In the genomic region with DNA sequence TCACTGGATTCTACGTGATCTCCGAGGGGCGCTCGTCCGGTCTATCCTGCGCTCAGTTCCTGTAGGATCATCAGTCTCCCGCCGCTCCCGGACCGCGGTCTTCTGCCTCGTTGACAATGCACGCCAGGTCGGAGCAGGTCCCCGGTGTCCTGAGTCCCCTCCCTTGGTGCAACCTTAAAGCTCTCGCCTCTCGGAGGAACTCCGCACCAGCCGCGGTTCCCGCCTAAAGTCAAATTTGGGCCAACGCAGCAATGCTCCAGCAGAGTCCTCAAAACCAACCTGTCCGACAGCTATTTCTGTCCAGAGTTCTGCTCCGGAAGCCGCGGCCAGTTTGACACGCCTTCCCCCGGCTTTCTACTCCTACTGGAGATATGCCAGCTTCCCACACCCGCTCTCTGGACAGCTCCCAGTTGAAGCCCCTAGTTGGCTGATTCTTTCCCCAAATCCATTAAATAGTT, we compare ENCODE assay signal across 8 mouse cellular contexts. TPM values are rescaled to one million over a fixed set of nuclear protein-coding genes. Genes with fewer than 3 reads are reported as not detected.
DNase-seq lines count a peak whose midpoint lies in the region; ATAC-seq and TF ChIP-seq lines count a peak whose summit lies in the region.

A gene (minus strand): TSS at position 288 of the 458 bp plus-strand sequence.

- H3K4me1 ChIP-seq in cerebellum, adult 2 months (ENCODE audit: control insufficient read depth, insufficient read depth, low read length), result no peaks in the 10 kb centered on the region
- no peaks in the 10 kb centered on the region for H3K4me1 ChIP-seq in intestine, postnatal 0 days (replicated peaks; ENCODE audit: control insufficient read depth, insufficient read depth, low read length)
- H3K4me1 ChIP-seq in lung, embryonic 14.5 days (ENCODE audit: insufficient read depth), result 0 out of 2 replicates have a peak, but pooled peaks cover 4% of the 10 kb centered on the region
- H3K4me1 ChIP-seq in neural tube, embryonic 15.5 days, result peaks cover 8% of the 10 kb centered on the region

- peak in 1 of 2 experiments; percentile 38 for DNase-seq in cerebellum, adult 2 months
- DNase-seq in cerebellum, adult 9-11 months, result no peak
- peak; percentile 89 for DNase-seq in lung, embryonic 14.5 days
- DNase-seq in urinary bladder, postnatal 25 days (ENCODE audit: low spot score), result peak; percentile 62

- 1% methylated on average over 29 of the region's 29 CpGs for WGBS in cerebellum, adult 2 months
- under 1% methylated on average over 29 of the region's 29 CpGs for WGBS in intestine, postnatal 0 days
- 1% methylated on average over 29 of the region's 29 CpGs for WGBS in lung, embryonic 14.5 days
- under 1% methylated on average over 29 of the region's 29 CpGs for WGBS in neural tube, embryonic 15.5 days

- no peak within 1 kb of the TSS for H3K27ac ChIP-seq in cerebellum, adult 2 months (ENCODE audit: insufficient read depth, low read length)
- H3K27ac ChIP-seq in intestine, postnatal 0 days (ENCODE audit: low read depth, low read length), result no peak within 1 kb of the TSS; the same call in 1 of the 2 replicates
- no peak within 1 kb of the TSS; the same call in 1 of the 2 replicates for H3K27ac ChIP-seq in lung, embryonic 14.5 days (ENCODE audit: low read depth)
- H3K27ac ChIP-seq in neural tube, embryonic 15.5 days (replicated peaks), result no peak within 1 kb of the TSS

- H3K4me2 ChIP-seq in intestine, postnatal 0 days (replicated peaks; ENCODE audit: low read depth), result peak within 1 kb of the TSS; percentile 87
- H3K4me2 ChIP-seq in lung, embryonic 14.5 days, result peak within 1 kb of the TSS; percentile 73
- H3K4me2 ChIP-seq in neural tube, embryonic 15.5 days, result peak within 1 kb of the TSS; percentile 73

- peak; percentile 57 for ATAC-seq in common myeloid progenitor, adult 5-6 weeks (replicated peaks; ENCODE audit: low read depth, poor library complexity, severe bottlenecking)
- ATAC-seq in granulocyte monocyte progenitor cell, adult 5-6 weeks (replicated peaks; ENCODE audit: poor library complexity, severe bottlenecking), result peak; percentile 60
- peak; percentile 57 for ATAC-seq in intestine, postnatal 0 days
- ATAC-seq in lung, embryonic 14.5 days (ENCODE audit: insufficient read depth), result peak; percentile 24; the same call in 1 of the 2 replicates
- ATAC-seq in neural tube, embryonic 15.5 days (ENCODE audit: low FRiP score), result no peak

- H3K4me3 ChIP-seq in cerebellum, adult 2 months (replicated peaks; ENCODE audit: insufficient read depth, low read depth, low read length), result peak within 1 kb of the TSS; percentile 63
- H3K4me3 ChIP-seq in intestine, postnatal 0 days (ENCODE audit: low read depth, low read length), result peak within 1 kb of the TSS; percentile 52
- H3K4me3 ChIP-seq in lung, embryonic 14.5 days (ENCODE audit: low read depth, low read length), result peak within 1 kb of the TSS; percentile 37
- peak within 1 kb of the TSS; percentile 39 for H3K4me3 ChIP-seq in neural tube, embryonic 15.5 days (replicated peaks)

- H3K9ac ChIP-seq in intestine, postnatal 0 days (ENCODE audit: low read depth, low read length), result peak within 1 kb of the TSS; percentile 37
- H3K9ac ChIP-seq in lung, embryonic 14.5 days, result peak within 1 kb of the TSS; percentile 17; the same call in 1 of the 2 replicates
- peak within 1 kb of the TSS; percentile 45; the same call in 1 of the 2 replicates for H3K9ac ChIP-seq in neural tube, embryonic 15.5 days (replicated peaks)

- H3K9me3 ChIP-seq in intestine, postnatal 0 days (ENCODE audit: control insufficient read depth), result no peaks in the 10 kb centered on the region
- no peaks in the 10 kb centered on the region for H3K9me3 ChIP-seq in lung, embryonic 14.5 days (ENCODE audit: low read depth, low read length)
- no peaks in the 10 kb centered on the region for H3K9me3 ChIP-seq in neural tube, embryonic 15.5 days (replicated peaks)

- no peak for TF ChIP-seq POLR2A in cerebellum, adult 2 months (IDR thresholded peaks at IDR 0.05; ENCODE audit: borderline replicate concordance, insufficient read depth, low read length)

- H3K36me3 ChIP-seq in intestine, postnatal 0 days (ENCODE audit: control insufficient read depth, insufficient read depth), result no peaks in the 10 kb centered on the region
- no peaks in the 10 kb centered on the region for H3K36me3 ChIP-seq in lung, embryonic 14.5 days (ENCODE audit: insufficient read depth)
- H3K36me3 ChIP-seq in neural tube, embryonic 15.5 days, result no peaks in the 10 kb centered on the region

- H3K27me3 ChIP-seq in cerebellum, adult 2 months (ENCODE audit: control insufficient read depth, insufficient read depth, low read length), result no peaks in the 10 kb centered on the region; the same call in 1 of the 2 replicates
- no peaks in the 10 kb centered on the region for H3K27me3 ChIP-seq in intestine, postnatal 0 days (replicated peaks; ENCODE audit: control insufficient read depth, insufficient read depth, low read length)
- H3K27me3 ChIP-seq in lung, embryonic 14.5 days (ENCODE audit: insufficient read depth, low read length), result 0 out of 2 replicates have a peak, but pooled peaks cover 4% of the 10 kb centered on the region
- peaks cover 21% of the 10 kb centered on the region; the same call in 1 of the 2 replicates for H3K27me3 ChIP-seq in neural tube, embryonic 15.5 days (replicated peaks)

- no peak for TF ChIP-seq CTCF in cerebellum, adult 2 months (IDR thresholded peaks at IDR 0.05; ENCODE audit: borderline replicate concordance, insufficient read depth, low read depth, low read length)
- TF ChIP-seq CTCF in intestine, postnatal 0 days (IDR thresholded peaks at IDR 0.05; ENCODE audit: low read depth), result no peak
- no peak for TF ChIP-seq CTCF in lung, embryonic 14.5 days (IDR thresholded peaks at IDR 0.05; ENCODE audit: low read depth)

RNA-seq across cellular contexts. Expression of the gene that starts here (rescaled TPM):
- polyA plus RNA-seq in cerebellum, adult 2 months (2012; rRNA removed), result 0.32 and 0.43 TPM in 2 replicates
- total RNA-seq in common myeloid progenitor, adult 5-6 weeks (2017), result 54.8 and 65.4 TPM in 2 replicates
- total RNA-seq in granulocyte monocyte progenitor cell, adult 5-6 weeks (2014; fragmentation: Nextera tagmentation), result 69.6 and 84.6 TPM in 2 replicates
- total RNA-seq in granulocyte monocyte progenitor cell, adult 5-6 weeks (2017), result 79.5 and 106 TPM in 2 replicates
- polyA plus RNA-seq in intestine, postnatal 0 days (2015; fragmentation: Nextera tagmentation; extraction: Ambion mirVana), result 10.0 TPM in 2 replicates
- 3.2 and 3.6 TPM in 2 replicates for polyA plus RNA-seq in lung, embryonic 14.5 days (2014; fragmentation: Nextera tagmentation; extraction: Ambion mirVana)
- polyA plus RNA-seq in neural tube, embryonic 15.5 days (2015; fragmentation: Nextera tagmentation; extraction: Ambion mirVana), result 0.29 and 1.1 TPM in 2 replicates
